Mouse (Mus musculus): ENCODE data around the gene Olfr374. TPM values are rescaled to one million over a fixed set of nuclear protein-coding genes. Genes with fewer than 3 reads are reported as not detected.
"Not testable (repeated sequence)": the region's sequence is repeated elsewhere in the genome, so short reads cannot be mapped to it uniquely, and the experiment has no call there.

Olfr374 gene
- polyA plus RNA-seq (2015; fragmentation: Nextera tagmentation; extraction: Ambion mirVana): 0.06 TPM in 1 of 2 replicates, not detected in the other

- Histone ChIP-seq H3K4me2 (no peak within 1 kb of the TSS), H3K27me3 (no peaks in the 10 kb centered on the region), H3K4me1 (no peaks in the 10 kb centered on the region), H3K4me3 (replicated peaks) (no peak within 1 kb of the TSS), H3K9ac (no peak within 1 kb of the TSS), H3K36me3 (no peaks in the 10 kb centered on the region), H3K9me3 (replicated peaks) (peaks cover 5% of the 10 kb centered on the region; the same call in 1 of the 2 replicates), H3K27ac (no peak within 1 kb of the TSS)
- WGBS: 90% methylated on average over 3 of the region's 3 CpGs
- ATAC-seq (replicated peaks; ENCODE audit: low FRiP score): no peak
Observed at GRCm38 (mm10) chr8:72106740-72107139, at the start of gene Olfr374. TSS of gene Olfr374 (plus strand) at chr8:72107040.

DNA sequence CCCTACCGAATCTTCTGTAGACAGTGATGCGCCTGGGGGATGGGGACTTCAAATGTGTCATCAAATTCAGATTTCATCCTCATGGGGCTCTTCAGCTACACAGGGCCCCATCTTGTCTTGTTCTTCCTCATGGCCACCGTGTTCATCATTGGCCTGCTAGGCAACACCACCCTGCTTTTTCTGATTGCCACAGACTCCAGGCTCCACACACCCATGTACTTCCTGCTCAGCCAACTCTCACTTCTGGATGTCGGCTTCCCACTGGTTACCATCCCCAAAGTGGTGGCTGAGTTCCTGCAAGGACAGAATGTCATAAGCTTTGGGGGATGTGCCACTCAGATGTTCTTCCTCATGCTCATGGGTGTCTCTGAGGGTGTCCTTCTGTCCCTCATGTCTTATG lies 49.2 kb upstream of the Olfr374 start:
- H3K27ac ChIP-seq; H3K4me1 ChIP-seq; H3K4me2 ChIP-seq; ATAC-seq (replicated peaks; ENCODE audit: low FRiP score); H3K9me3 ChIP-seq (replicated peaks); H3K27me3 ChIP-seq; H3K36me3 ChIP-seq; H3K4me3 ChIP-seq (replicated peaks); H3K9ac ChIP-seq: not testable (repeated sequence)
- 94% methylated on average over 3 of the region's 4 CpGs for WGBS

DNA sequence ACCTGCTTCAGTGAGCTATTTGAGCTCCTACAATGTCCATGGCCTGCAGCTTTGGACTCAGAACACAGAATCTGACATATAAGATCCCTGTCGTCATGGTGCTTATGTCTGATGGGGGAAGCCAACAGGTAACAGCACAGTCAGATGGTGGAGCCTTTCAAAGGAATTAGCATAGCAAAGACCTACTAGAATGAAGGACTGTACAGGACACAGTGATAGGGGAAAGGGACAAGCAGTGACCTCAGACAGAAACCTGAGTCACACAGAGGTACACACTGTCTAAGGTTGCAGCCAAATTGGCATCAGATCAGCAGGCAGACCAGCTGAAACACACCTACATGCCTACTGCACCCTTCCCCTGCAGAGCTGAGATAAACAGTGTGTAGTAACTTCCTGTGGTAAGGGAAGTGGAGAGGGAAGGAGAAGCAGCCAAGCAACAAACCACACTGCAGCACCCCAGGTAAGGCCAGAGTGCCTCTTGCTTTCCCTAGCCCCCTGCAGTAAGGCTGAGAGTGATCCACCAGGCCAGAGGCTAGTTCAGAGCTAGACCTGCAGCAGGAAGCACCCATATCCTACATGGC lies 39.9 kb upstream of the Olfr374 start:
- WGBS: 86% methylated on average over 1 of the region's 1 CpGs

DNA sequence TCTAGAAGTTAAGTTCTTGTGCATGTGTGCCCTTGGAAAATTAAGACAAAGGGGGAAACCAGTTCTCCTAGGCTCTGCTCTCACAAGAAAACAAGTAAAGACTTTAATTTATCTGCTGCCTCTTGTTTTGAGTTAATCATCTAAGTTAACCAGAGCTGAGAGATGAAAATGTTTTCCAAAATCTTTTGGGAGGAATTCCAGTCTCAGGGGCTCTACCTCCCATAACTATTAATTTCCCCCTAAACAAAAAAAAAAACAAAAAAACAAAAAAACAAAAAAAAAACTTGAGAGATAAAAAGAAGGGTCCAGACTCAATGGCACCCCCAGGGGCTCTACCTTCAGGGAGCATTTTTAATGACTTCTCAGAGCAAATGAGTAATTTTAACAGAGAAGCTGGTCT lies 24.0 kb upstream of the Olfr374 start, which contains the start of gene Olfr373:
Gene Olfr373, plus strand, starts transcription at position 301 of the 400 bp plus-strand sequence.
- not testable (repeated sequence) for ATAC-seq (replicated peaks; ENCODE audit: low FRiP score); H3K27me3 ChIP-seq; H3K4me1 ChIP-seq; H3K36me3 ChIP-seq; H3K9ac ChIP-seq; H3K9me3 ChIP-seq (replicated peaks); H3K4me3 ChIP-seq (replicated peaks); H3K27ac ChIP-seq; H3K4me2 ChIP-seq

More for the DNA sequence above, 39.9 kb upstream of the Olfr374 start:
- H3K27me3 ChIP-seq; H3K9ac ChIP-seq; H3K9me3 ChIP-seq (replicated peaks); H3K27ac ChIP-seq; H3K4me3 ChIP-seq (replicated peaks); ATAC-seq (replicated peaks; ENCODE audit: low FRiP score); H3K4me1 ChIP-seq; H3K4me2 ChIP-seq; H3K36me3 ChIP-seq: not testable (repeated sequence)

- Histone ChIP-seq H3K4me1 (no peaks in the 10 kb centered on the region), H3K9ac (no peak overlapping the region), H3K27ac (no peak overlapping the region), H3K9me3 (replicated peaks) (no peaks in the 10 kb centered on the region), H3K4me2 (no peak overlapping the region), H3K4me3 (replicated peaks) (no peak overlapping the region), H3K27me3 (no peaks in the 10 kb centered on the region), H3K36me3 (no peaks in the 10 kb centered on the region)
- WGBS: 73% methylated on average over 5 of the region's 5 CpGs
- ATAC-seq (replicated peaks; ENCODE audit: low FRiP score): no peak
Observed at GRCm38 (mm10) chr8:72084744-72085143, 22.1 kb upstream of the Olfr374 start.

GRCm38 (mm10) chr8:72087611-72088010 lies 19.2 kb upstream of the Olfr374 start:
- not testable (repeated sequence) for H3K4me2 ChIP-seq; H3K36me3 ChIP-seq; H3K27me3 ChIP-seq; ATAC-seq (replicated peaks; ENCODE audit: low FRiP score); H3K4me3 ChIP-seq (replicated peaks); H3K9me3 ChIP-seq (replicated peaks); H3K27ac ChIP-seq; H3K9ac ChIP-seq; H3K4me1 ChIP-seq
- WGBS: 83% methylated on average over 3 of the region's 3 CpGs

DNA sequence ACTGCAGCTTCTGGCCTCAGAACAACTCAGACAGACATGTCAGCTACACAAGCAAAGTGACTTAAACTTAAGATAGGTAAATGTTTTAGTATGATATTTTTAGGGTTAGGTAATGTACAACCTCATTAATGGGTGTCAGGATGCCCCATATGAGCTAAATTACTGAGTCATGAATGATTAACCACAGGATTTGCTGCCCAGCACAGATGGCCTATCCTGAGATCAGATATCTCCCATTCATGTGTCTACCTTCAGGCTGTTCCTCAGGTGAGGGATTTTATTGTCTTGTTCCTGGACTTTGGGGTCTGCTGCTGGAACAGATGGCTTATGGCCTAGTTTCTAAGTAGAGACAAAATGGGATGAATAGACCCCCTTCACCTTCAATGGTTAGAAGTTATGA lies 10.1 kb upstream of the Olfr374 start:
- H3K9me3 ChIP-seq (replicated peaks); H3K27me3 ChIP-seq; H3K4me1 ChIP-seq; ATAC-seq (replicated peaks; ENCODE audit: low FRiP score); H3K27ac ChIP-seq; H3K9ac ChIP-seq; H3K4me2 ChIP-seq; H3K4me3 ChIP-seq (replicated peaks); H3K36me3 ChIP-seq: not testable (repeated sequence)

DNA sequence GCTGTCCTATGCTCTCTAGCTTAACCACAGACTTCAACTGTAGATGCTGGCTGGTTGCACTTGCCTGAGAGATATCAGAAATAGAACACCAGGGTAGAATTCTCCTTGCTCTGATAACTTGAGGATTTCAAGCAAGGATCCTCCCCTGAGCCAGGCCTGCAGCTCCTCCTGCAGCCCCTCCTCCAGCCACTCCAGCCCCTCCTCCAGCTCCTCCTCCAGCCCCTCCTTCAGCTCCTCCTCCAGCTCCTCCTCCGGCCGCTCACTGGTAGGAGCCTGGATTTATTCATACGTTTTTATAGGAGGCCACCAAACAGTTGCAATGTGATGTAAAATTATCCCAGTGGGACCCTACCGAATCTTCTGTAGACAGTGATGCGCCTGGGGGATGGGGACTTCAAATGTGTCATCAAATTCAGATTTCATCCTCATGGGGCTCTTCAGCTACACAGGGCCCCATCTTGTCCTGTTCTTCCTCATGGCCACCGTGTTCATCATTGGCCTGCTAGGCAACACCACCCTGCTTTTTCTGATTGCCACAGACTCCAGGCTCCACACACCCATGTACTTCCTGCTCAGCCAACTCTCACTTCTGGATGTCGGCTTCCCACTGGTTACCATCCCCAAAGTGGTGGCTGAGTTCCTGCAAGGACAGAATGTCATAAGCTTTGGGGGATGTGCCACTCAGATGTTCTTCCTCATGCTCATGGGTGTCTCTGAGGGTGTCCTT lies 7.3 kb upstream of the Olfr374 start:
- H3K27me3 ChIP-seq; H3K4me3 ChIP-seq (replicated peaks); H3K36me3 ChIP-seq; H3K4me1 ChIP-seq; H3K9me3 ChIP-seq (replicated peaks); H3K27ac ChIP-seq; H3K9ac ChIP-seq; H3K4me2 ChIP-seq: not testable (repeated sequence)
- 0 out of 2 replicates have a peak, but pooled peaks have one; percentile 66 for ATAC-seq (replicated peaks; ENCODE audit: low FRiP score)
- 64% methylated on average over 6 of the region's 7 CpGs for WGBS

- H3K27me3 ChIP-seq: no peaks in the 10 kb centered on the region
- no peak for ATAC-seq (replicated peaks; ENCODE audit: low FRiP score)
- peaks cover 5% of the 10 kb centered on the region; the same call in 1 of the 2 replicates for H3K9me3 ChIP-seq (replicated peaks)
- H3K4me3 ChIP-seq (replicated peaks): no peak overlapping the region
- no peaks in the 10 kb centered on the region for H3K36me3 ChIP-seq
- no peak overlapping the region for H3K9ac ChIP-seq
- 22% methylated on average over 4 of the region's 4 CpGs for WGBS
- H3K4me1 ChIP-seq: no peaks in the 10 kb centered on the region
- no peak overlapping the region for H3K27ac ChIP-seq
- H3K4me2 ChIP-seq: no peak overlapping the region
Observed at GRCm38 (mm10) chr8:72105165-72105564, 1.7 kb upstream of the Olfr374 start.

DNA sequence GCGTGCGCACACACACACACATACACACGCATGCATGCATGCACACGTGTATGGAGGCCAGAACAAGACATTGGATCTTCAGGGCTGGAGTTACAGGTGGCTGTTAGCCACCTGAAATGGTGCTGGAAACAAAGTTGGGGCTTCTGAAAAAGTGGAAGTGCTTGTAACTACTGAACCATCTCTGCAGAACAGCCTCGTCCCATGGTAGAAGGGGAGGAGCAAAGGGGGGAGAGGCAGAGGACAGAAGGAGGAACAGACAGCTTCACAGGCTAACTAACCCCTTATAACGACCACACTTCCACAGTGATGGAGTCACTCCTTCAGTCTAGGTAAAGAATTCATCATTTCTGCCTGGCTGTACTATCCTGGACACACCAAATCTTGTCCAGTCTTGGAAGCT lies 4.0 kb downstream of the Olfr374 start:
- Histone ChIP-seq H3K27ac (no peak overlapping the region), H3K9me3 (replicated peaks) (no peaks in the 10 kb centered on the region), H3K27me3 (no peaks in the 10 kb centered on the region), H3K4me2 (no peak overlapping the region), H3K4me1 (no peaks in the 10 kb centered on the region), H3K4me3 (replicated peaks) (no peak overlapping the region), H3K36me3 (no peaks in the 10 kb centered on the region), H3K9ac (no peak overlapping the region)
- 73% methylated on average over 6 of the region's 6 CpGs for WGBS
- ATAC-seq (replicated peaks; ENCODE audit: low FRiP score): no peak

- no peak overlapping the region for H3K4me3 ChIP-seq (replicated peaks)
- 65% methylated on average over 3 of the region's 3 CpGs for WGBS
- no peak overlapping the region for H3K9ac ChIP-seq
- no peak overlapping the region for H3K27ac ChIP-seq
- H3K9me3 ChIP-seq (replicated peaks): no peaks in the 10 kb centered on the region
- H3K36me3 ChIP-seq: no peaks in the 10 kb centered on the region
- H3K4me1 ChIP-seq: no peaks in the 10 kb centered on the region
- ATAC-seq (replicated peaks; ENCODE audit: low FRiP score): no peak
- no peaks in the 10 kb centered on the region for H3K27me3 ChIP-seq
- no peak overlapping the region for H3K4me2 ChIP-seq
Observed at GRCm38 (mm10) chr8:72112486-72112885, 5.6 kb downstream of the Olfr374 start.

DNA sequence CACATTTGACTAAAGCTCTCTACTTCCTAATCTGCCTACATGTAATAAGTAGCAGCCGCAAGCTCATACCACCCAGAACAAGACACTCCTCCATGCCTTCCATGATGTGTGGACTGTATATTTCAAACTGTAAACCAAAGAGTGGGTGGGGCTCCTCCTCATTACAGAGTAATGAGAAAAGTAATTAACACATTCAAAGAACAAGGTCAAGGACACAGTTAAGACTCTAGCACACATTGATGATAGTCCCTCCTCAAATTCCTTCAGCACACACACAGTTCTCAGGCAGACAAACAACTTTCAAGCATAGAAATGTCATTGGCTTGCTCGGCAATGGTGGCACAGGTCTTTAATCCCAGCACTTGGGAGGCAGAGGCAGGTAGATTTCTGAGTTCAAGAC lies 8.4 kb downstream of the Olfr374 start:
- no peak overlapping the region for H3K4me2 ChIP-seq
- 87% methylated on average over 2 of the region's 2 CpGs for WGBS
- ATAC-seq (replicated peaks; ENCODE audit: low FRiP score): no peak
- H3K27me3 ChIP-seq: no peaks in the 10 kb centered on the region
- H3K4me1 ChIP-seq: no peaks in the 10 kb centered on the region
- no peak overlapping the region for H3K27ac ChIP-seq
- no peak overlapping the region for H3K9ac ChIP-seq
- H3K36me3 ChIP-seq: no peaks in the 10 kb centered on the region
- no peak overlapping the region for H3K4me3 ChIP-seq (replicated peaks)
- H3K9me3 ChIP-seq (replicated peaks): no peaks in the 10 kb centered on the region

DNA sequence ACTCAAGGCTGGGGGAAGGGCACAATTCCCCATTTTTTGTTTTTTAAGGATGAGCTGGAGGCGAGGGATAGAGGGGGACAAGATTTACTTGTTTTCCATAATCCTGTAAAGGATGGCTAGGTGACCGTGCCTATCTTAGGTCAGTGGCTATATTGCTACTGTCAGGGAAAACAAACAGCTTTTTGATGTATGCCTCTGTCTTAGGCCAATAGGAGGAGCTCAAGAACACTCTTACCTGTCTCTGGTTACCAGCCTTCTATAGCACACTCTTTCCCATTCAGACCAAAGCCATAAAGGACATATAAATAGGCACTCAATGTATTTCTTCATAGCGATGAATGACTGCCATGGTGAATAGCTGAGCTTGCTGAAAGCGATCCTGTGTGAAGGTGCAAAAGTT lies 11.8 kb downstream of the Olfr374 start:
- 54% methylated on average over 4 of the region's 4 CpGs for WGBS
- no peaks in the 10 kb centered on the region for H3K27me3 ChIP-seq
- no peak for ATAC-seq (replicated peaks; ENCODE audit: low FRiP score)
- no peak overlapping the region for H3K4me3 ChIP-seq (replicated peaks)
- no peaks in the 10 kb centered on the region for H3K9me3 ChIP-seq (replicated peaks)
- H3K27ac ChIP-seq: no peak overlapping the region
- H3K36me3 ChIP-seq: no peaks in the 10 kb centered on the region
- no peak overlapping the region for H3K9ac ChIP-seq
- no peak overlapping the region for H3K4me2 ChIP-seq
- no peaks in the 10 kb centered on the region for H3K4me1 ChIP-seq

Data from kidney, embryonic 15.5 days (tissue).